Mouse (Mus musculus) frontal cortex, postnatal 14 days (tissue): ENCODE data around the gene Glt28d2.

Experiments
- DNase-seq, 2 experiments: peaks; one replicate each; pipeline ENCODE4 v3.0.0; 2022; ENCODE audit warnings: low spot score in 2 of 2

The Glt28d2 gene

GRCm38 (mm10) chr3:85878911-85879310, 8.4 kb downstream of the Glt28d2 start:
- no peak for DNase-seq

DNA sequence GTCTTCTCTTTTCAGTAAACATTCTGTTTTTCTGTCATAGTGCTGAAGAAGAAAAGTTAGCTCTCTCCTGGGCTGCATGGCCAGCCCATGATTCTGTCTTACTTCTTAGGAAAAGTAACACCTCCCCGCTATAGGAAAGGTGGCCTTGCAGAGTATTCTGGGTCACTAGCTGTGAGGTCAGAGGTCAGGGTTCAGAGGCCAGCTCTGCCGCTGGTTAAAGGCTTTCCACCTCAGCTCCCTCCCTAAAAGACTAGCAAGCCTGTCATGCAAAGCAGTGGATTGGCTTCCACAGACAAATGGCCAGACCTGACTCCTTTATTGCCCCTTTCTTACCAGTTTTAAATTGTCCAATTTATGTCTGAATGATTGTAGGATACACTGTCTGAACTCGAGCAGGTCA, 23.3 kb downstream of the Glt28d2 start:
- no peak for DNase-seq

GRCm38 (mm10) chr3:85862886-85863285, 24.4 kb downstream of the Glt28d2 start:
- no peak for DNase-seq

GRCm38 (mm10) chr3:85860996-85861395, 26.3 kb downstream of the Glt28d2 start:
- no peak for DNase-seq

DNA sequence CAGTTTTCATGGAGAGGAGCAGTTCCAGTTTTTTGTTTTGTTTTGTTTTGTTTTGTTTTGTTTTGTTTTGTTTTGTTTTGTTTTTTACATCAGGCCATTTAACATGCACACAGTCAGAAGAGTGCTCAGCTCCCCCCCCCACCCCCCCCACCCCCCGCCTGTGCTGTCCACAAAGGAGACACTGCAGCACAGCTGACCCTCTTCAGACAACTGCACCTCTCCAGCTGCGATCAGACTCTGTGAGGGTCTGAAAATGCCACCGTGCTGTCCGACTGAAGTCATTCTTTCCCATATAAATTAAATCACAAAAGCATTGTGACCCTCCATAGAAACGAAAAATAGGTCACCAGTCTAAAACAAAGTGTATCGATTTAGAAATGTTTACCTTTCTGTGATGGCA, 28.0 kb downstream of the Glt28d2 start:
- no peak for DNase-seq

DNA sequence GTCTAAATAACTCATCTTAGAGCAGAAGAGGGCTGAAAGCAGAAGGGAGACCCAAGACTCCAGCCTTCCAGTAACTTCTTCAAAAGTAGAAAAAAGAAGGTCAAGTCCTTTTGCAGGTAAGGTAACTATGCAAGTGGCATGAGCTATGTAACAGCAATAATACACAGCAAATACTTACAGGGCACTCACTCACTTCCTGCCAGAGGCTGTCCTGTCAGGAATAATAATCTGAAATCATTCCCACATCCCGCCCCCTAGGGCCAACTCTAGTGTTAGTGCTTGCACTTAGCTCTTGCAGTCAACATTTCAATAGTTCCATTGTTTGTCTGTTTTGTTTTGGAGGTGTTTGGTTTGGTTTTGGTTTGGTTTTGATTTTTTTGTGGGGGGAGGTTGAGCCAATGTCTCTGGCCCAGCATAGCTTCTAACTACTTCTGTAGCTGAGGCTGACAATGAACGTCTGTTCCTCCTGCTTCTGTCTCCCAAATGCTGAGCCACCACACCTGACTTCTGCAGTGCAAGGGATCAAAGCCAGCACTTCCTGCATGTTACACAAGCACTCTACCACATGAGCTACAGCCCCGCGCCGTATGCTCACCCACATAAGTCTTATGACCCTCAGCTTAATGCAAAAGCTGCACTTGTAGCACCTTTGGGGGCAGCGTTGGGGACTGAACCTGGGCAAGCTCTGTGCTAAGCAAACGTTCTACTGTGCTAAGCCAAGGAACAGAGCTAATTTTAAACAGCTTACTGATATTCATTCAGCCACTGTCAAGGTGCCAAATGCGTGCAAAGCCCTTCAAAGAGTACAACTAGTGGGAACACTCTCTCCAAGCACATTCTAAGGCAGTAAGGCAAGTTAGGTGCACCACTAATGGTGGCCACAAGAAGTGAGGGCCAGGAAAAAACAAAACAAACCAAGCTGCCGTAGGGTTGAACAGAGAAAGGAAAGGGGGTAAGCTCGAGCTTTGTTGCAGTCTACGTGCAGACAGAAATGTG, 28.9 kb downstream of the Glt28d2 start:
- no peak for DNase-seq

GRCm38 (mm10) chr3:85857083-85857482, 30.2 kb downstream of the Glt28d2 start:
- no peak for DNase-seq

GRCm38 (mm10) chr3:85855947-85856346, 31.4 kb downstream of the Glt28d2 start:
- DNase-seq: no peak

- no peak for DNase-seq
These were observed 32.3 kb downstream of the Glt28d2 start for GRCm38 (mm10) chr3:85855043-85855442.

DNA sequence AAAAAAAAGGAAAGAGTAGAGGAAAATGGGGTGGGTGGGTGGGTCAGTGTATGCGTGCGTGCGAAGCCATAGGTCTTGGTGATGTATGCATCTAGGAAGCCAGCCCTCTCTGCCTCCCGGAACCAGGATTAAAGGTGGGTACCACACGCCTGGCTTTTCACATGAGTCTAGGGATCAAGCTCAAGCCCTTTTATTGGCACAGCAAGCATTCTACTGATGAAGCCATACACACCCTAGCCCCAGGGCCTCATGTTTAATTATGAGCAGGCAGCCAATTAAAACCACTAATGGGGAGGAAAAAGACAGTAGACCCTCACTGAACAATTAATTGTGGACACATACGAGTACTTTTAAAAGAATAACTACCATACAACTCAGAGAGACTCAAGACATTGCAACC, 33.2 kb downstream of the Glt28d2 start:
- no peak for DNase-seq

DNA sequence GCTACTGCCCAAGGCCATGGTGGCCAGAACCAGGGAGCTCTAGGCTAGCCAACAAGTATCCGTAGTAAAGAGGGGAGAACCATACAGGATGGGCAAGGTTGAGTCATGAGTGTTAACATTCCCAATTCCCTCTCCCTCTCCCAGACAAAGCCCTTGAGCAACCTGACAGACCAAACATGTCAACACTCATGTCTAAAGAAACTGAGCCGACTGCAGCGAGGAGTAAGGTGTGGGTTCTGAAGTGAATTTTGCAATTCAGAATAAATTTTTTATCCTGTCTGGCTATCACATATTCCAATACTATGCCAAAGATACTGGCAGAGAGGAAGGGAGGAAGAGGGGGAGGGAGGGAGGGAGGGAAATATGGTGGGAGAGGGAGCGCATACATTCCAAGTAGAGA, 33.6 kb downstream of the Glt28d2 start:
- no peak for DNase-seq

DNA sequence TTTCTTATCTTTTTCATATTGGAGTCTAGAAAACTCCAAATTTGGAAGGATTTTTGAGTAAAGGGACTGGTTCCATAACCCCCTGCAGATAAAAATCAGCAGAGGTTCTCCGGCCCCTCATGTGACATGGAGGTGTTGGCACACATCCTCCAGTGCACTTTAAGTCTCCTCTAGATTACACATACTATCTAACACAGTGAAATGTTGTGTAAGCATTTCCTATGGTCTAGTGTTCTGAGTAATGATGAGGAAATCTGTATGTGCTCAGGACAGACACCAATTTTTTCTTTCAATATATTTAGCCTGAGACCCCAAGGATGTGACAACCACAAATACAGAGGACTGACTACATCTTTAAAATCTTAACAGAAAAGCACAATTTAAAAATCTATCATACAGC, 37.2 kb downstream of the Glt28d2 start:
- DNase-seq: no peak

GRCm38 (mm10) chr3:85846316-85846715, 41.0 kb downstream of the Glt28d2 start:
- DNase-seq: no peak

DNA sequence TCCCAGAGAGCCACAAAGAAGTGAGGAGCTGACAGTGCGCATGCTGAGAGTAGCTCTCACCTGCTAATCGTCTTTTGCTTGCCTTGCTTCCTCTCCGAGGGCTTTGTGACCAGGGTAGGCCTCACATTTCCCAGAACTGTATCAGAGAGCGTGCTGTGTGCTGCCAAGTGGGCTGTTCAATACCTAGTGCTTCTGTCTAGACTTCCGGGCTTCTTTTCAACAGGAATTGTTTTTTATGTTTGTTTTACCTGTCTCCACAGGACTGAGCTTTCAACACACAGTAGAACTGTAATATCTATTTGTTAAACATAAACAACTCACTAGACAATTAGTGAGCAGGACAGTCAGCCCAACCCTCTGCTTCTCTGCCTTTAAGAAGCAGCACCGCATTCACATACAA, 42.0 kb downstream of the Glt28d2 start:
- no peak for DNase-seq

DNA sequence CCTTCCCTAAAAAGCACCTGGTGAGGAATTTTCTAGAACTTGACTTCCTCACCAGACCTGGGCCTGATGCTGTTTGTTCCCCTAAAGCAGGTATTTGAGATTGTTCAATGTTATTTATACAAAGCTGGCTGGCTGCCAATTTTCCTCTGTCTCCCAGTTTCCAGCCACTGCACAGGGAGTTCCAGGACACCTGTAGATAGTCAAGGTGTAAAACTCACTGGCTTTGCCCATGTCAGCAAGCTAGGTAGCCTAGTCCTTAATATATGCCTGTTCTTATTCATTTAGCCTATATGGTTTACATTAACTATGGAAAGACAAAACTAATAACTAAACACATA, 44.5 kb downstream of the Glt28d2 start:
- no peak for DNase-seq

DNA sequence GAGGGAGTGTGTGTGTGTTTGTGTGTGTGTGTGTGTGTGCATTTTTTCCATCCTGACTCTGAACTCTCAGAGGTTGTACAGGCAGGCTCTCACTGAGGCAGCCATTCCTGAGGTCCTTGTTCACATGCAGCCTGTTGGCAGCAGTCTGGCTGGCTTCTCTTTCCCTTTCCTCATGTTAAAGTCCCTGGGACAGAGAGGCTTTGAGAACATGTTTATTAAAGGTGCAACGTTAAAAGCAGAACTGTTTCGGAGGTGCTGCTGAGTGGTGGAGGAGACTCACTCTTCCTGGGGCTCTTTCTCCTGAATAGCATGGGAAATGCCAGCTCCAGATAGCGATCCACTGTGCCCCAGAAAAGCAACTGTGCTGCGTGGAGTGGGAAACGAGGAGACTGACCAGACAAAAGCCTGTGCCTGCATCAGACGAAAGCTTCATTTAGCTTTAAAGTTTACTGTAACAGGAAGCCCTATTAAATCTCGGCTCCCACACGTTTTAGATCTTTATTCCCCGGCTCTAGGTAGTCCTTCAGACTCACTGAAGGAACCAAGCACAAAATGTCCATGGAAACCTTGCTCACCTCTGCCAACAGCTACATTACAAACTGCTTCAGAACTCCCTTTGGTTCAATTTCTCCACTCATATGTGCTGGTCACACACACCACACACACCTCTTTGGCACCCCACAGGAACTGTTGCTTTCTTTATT, 45.0 kb downstream of the Glt28d2 start:
- no peak for DNase-seq

- DNase-seq: no peak
These were observed 45.7 kb downstream of the Glt28d2 start for GRCm38 (mm10) chr3:85841454-85842176.

- no peak for DNase-seq
These were observed 53.7 kb downstream of the Glt28d2 start for GRCm38 (mm10) chr3:85833627-85834026.

GRCm38 (mm10) chr3:85832490-85833155, 54.7 kb downstream of the Glt28d2 start:
- no peak for DNase-seq

DNA sequence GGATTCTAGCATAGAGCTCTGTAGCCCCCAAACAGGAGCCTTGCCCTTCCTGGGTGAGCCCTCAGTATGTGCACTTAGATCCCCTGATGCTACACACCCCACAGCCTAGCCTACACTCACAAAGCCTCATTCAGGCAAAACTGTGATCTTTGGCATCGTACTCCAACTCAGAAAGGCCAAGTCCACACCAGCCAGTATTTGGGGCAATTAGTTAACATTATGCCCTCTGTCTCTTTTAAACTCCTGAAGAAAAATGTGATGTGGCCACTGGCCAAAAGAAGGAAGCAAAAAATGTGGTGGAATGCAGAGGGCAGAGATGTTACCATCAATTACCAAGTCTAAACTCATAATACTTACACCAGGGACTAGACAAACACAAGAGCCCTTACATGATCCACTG, 55.5 kb downstream of the Glt28d2 start:
- no peak for DNase-seq

- DNase-seq: no peak
These were observed 58.3 kb downstream of the Glt28d2 start for GRCm38 (mm10) chr3:85829047-85829446.

GRCm38 (mm10) chr3:85827815-85828214, 59.5 kb downstream of the Glt28d2 start:
- DNase-seq: no peak
